Mouse (Mus musculus): ENCODE data around the gene Ubap2. TPM values are rescaled to one million over a fixed set of nuclear protein-coding genes. Genes with fewer than 3 reads are reported as not detected.

Gene Ubap2
- polyA plus RNA-seq, 1 experiment from 2014 or later, result 54.3 TPM

DNA sequence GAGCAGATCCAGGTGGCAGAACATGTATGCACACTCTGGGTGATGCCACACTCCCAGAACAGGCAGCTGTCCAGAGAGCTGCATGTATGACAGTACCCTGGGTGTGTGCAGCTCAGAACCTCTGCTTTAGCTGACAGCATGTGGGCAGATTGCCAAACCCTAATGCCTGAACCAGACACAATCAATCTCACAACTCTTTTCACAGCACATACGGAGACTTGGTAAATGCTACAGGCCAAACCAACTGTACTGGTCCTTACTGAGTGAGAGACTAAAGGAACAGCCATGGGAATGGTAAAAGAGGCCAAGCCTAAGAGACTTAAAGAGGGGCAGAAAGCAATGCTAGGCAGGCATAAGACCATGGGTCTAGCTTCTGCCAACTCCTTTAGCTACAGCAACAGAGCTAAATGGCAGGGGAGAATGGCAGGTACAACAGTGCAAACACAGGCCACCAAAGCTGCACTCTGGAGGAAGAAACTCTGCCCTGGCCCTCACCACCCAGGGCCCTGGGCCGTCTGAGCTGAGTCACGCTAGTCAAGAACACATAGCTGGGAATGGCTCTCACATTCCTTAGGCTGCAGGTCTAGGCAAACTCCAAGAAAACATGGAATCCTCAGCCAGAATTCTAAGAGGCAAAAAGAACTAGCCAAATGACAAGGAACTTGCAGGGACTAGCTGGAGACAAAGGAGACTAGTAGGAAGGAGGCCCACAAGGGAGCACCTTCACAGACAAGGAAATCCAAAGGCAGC lies 77.9 kb downstream of the Ubap2 start:
- no peak overlapping the region for H3K9ac ChIP-seq
- H3K4me1 ChIP-seq, result no peaks in the 10 kb centered on the region
- H3K27ac ChIP-seq, result no peak overlapping the region
- no peaks in the 10 kb centered on the region for H3K27me3 ChIP-seq (replicated peaks)
- no peak for ATAC-seq (ENCODE audit: insufficient read depth, low FRiP score, low read depth)
- H3K9me3 ChIP-seq, result no peaks in the 10 kb centered on the region
- H3K4me2 ChIP-seq, result no peak overlapping the region
- H3K4me3 ChIP-seq (replicated peaks), result no peak overlapping the region
- WGBS, result 54% methylated on average over 3 of the region's 3 CpGs
- H3K36me3 ChIP-seq, result peaks cover 66% of the 10 kb centered on the region

DNA sequence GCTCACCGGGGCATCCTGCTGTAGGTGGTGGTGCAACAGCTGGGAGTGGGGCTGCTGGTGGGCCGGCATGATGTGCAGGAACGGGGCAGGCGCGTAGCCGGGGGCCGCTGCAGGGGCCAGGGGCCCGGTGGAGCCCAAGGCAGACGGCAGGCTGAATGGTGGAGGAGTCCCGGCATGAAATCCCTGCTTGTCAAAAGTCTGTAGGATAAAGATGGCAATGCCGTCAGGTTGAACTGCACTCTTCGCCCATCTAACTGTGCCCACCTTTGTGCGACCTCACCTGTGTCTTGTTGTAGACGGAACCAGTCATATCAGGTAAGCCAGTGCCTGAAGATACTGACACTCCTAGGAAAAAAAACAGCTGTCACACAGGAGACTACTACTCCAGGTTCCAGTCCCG lies 79.6 kb downstream of the Ubap2 start:
- H3K9me3 ChIP-seq, result no peaks in the 10 kb centered on the region
- no peaks in the 10 kb centered on the region for H3K27me3 ChIP-seq (replicated peaks)
- H3K27ac ChIP-seq, result no peak overlapping the region
- no peaks in the 10 kb centered on the region for H3K4me1 ChIP-seq
- H3K4me2 ChIP-seq, result no peak overlapping the region
- ATAC-seq (ENCODE audit: insufficient read depth, low FRiP score, low read depth), result no peak
- peaks cover 60% of the 10 kb centered on the region for H3K36me3 ChIP-seq
- no peak overlapping the region for H3K9ac ChIP-seq
- 83% methylated on average over 15 of the region's 15 CpGs for WGBS
- no peak overlapping the region for H3K4me3 ChIP-seq (replicated peaks)

DNA sequence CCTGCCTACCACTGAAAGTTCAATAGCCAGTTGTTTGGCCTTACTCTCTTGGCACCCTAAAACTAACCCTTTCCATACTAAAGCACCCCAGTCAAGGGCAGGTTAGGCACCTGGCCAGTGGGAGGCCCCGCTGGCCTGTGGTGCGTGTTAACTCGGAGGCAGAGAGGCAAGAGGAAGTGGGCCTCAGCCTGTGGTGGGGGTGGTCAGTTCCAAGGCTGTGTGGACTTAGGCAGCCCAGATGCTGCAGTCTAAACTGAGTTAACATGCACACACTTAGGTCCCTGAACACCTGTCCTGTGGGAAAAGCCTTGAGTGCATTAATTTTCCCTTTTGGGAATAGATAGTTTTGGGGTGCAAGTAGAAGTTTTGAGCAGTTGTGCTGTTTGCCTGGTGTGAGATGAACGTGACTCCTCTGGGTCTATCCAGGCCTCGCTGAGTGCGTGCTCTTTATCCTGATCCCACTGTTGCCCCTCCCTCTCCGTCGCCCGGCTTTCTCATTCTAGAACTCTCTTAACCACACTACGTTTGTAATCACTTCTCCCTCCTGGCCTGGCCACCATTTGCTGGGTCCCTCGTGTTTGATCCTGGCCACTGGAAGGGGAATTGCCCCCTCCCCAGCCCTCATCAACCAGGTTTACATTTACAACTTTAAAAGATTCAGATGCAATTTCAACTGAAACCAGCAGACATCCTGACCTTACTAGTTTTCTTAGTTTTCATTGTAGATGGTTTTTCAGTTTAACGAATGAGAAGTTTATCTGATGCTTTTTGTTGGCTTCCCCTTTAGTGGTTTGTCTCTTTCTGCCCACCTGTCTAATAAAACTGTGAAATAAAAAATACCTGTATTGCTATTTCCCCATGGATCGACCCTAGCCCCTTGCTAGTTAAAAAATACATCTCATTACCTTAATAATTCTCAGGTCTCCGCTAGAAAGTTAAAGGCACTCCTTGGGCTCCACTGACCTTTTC lies 82.1 kb downstream of the Ubap2 start:
- no peak overlapping the region for H3K4me3 ChIP-seq (replicated peaks)
- H3K9me3 ChIP-seq, result no peaks in the 10 kb centered on the region
- H3K4me2 ChIP-seq, result no peak overlapping the region
- H3K36me3 ChIP-seq, result peaks cover 53% of the 10 kb centered on the region
- H3K4me1 ChIP-seq, result no peaks in the 10 kb centered on the region
- H3K27ac ChIP-seq, result no peak overlapping the region
- H3K27me3 ChIP-seq (replicated peaks), result no peaks in the 10 kb centered on the region
- WGBS, result 59% methylated on average over 14 of the region's 14 CpGs
- H3K9ac ChIP-seq, result no peak overlapping the region
- no peak for ATAC-seq (ENCODE audit: insufficient read depth, low FRiP score, low read depth)

DNA sequence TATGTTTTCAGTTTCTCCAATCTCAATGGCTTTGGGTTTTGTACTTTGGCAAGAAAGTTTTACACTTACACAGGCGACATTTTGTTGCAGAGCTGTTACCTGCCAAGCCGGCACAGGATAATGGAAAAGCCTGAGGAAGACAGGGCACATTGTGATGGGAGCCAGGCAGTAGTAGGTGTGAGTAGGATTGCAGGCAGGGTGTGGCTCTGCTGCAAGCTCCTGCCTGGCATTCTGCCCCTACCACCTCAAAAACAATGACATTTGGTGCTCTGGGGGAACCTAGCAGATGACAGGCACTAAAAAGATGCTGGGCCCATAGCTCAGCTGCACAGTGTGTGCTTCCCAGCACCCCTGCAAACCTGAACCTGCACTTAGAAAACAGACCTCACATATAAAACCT lies 85.1 kb downstream of the Ubap2 start:
- Histone ChIP-seq H3K4me2 (no peak overlapping the region), H3K36me3 (peaks cover 40% of the 10 kb centered on the region), H3K9ac (no peak overlapping the region), H3K4me3 (replicated peaks) (no peak overlapping the region), H3K27ac (no peak overlapping the region), H3K27me3 (replicated peaks) (no peaks in the 10 kb centered on the region), H3K4me1 (no peaks in the 10 kb centered on the region), H3K9me3 (no peaks in the 10 kb centered on the region)
- 85% methylated on average over 2 of the region's 2 CpGs for WGBS
- ATAC-seq (ENCODE audit: insufficient read depth, low FRiP score, low read depth), result no peak

DNA sequence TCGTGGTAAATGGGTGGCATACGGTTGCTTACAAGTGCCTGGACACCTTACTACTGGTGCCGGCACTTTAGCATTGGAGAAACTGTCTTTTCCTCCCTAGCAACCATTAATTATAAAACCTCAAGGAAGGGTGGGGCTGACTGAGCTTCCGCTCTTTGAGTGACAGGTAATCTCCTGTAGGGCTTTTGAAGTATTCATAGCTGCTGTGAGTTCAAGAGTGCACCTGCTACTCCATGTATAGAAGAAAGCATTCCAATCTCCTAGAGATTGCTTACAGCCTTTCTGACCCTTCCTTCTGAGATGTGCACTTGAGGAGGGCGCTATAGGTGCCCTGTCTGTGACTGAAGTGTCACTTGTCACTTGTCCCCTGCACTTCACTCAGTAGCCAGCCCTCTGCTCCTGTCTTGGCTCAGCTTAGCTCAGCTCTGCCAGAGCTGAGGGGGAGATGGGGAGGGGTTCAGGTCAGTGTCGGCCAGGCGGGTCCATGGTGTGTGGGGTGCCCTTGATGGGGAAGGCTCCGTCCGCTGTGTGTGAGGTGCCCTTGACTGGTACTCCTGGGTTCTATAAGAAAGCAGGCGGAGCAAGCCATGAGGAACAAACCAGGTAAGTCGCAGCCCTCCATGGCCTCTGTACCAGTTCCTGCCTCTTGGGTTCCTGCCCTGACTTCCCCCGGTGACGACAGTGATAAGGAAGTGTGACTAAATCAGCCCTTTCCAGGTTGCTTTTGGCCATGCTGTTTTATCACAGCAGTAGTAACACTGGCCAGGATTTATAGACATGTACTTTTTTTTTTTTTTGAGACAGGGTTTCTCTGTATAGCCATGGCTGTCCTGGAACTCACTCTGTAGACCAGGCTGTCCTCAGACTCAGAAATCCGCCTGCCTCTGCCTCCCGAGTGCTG lies 94.9 kb downstream of the Ubap2 start:
- no peak overlapping the region for H3K9ac ChIP-seq
- H3K4me3 ChIP-seq (replicated peaks), result no peak overlapping the region
- H3K36me3 ChIP-seq, result peaks cover 23% of the 10 kb centered on the region
- H3K27ac ChIP-seq, result no peak overlapping the region
- ATAC-seq (ENCODE audit: insufficient read depth, low FRiP score, low read depth), result no peak
- H3K4me2 ChIP-seq, result no peak overlapping the region
- no peaks in the 10 kb centered on the region for H3K9me3 ChIP-seq
- H3K27me3 ChIP-seq (replicated peaks), result no peaks in the 10 kb centered on the region
- no peaks in the 10 kb centered on the region for H3K4me1 ChIP-seq
- WGBS, result 81% methylated on average over 15 of the region's 15 CpGs

DNA sequence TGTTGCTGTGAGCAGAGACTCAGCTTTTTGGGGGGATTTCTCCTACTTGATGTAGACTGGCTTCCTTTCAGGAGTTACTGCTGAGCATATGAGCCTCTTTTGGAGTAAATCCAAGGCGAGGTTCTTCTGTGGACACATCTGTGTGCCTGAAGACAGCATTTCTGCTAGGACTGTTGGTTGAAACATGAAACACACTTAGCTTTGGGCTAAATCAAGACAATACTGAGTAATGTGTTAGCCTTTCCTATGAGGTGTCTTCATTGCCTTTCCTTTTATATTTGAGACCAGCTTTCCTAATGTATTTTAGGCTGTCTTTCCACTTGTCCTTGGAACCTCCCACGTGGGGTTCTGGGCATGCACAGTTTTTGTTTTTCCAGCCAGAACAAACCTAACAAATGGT lies 100.3 kb downstream of the Ubap2 start:
- ATAC-seq (ENCODE audit: insufficient read depth, low FRiP score, low read depth), result no peak
- Histone ChIP-seq H3K9ac (no peak overlapping the region), H3K4me1 (no peaks in the 10 kb centered on the region), H3K4me3 (replicated peaks) (no peak overlapping the region), H3K9me3 (no peaks in the 10 kb centered on the region), H3K36me3 (peaks cover 18% of the 10 kb centered on the region), H3K4me2 (no peak overlapping the region), H3K27ac (no peak overlapping the region), H3K27me3 (replicated peaks) (no peaks in the 10 kb centered on the region)
- 76% methylated on average over 2 of the region's 2 CpGs for WGBS

DNA sequence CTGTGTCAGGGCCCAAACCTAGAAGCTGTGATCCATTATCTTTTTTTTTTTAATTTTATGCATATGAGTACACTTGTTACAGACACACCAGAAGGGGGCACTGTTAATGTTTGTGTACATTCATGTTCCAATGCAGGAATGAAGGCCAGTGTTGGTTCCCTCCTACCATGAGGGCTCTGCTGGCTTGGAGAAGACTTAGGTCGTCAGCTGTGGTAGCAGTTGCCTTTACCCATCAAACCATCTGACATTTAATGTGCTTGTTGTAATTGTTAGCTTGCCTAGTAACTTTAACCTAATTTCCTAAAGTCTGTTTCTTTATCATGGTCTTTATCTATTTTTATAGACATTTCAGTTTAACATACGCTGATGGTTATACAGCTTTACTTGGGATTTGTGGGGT lies 104.0 kb downstream of the Ubap2 start:
- peaks cover 5% of the 10 kb centered on the region; the same call in 1 of the 2 replicates for H3K4me1 ChIP-seq
- H3K4me2 ChIP-seq, result no peak overlapping the region
- no peak for ATAC-seq (ENCODE audit: insufficient read depth, low FRiP score, low read depth)
- H3K27ac ChIP-seq, result no peak overlapping the region
- no peak overlapping the region for H3K4me3 ChIP-seq (replicated peaks)
- H3K9ac ChIP-seq, result no peak overlapping the region
- H3K27me3 ChIP-seq (replicated peaks), result no peaks in the 10 kb centered on the region
- H3K36me3 ChIP-seq, result peaks cover 7% of the 10 kb centered on the region; the same call in 1 of the 2 replicates
- H3K9me3 ChIP-seq, result no peaks in the 10 kb centered on the region
- 77% methylated on average over 2 of the region's 2 CpGs for WGBS

DNA sequence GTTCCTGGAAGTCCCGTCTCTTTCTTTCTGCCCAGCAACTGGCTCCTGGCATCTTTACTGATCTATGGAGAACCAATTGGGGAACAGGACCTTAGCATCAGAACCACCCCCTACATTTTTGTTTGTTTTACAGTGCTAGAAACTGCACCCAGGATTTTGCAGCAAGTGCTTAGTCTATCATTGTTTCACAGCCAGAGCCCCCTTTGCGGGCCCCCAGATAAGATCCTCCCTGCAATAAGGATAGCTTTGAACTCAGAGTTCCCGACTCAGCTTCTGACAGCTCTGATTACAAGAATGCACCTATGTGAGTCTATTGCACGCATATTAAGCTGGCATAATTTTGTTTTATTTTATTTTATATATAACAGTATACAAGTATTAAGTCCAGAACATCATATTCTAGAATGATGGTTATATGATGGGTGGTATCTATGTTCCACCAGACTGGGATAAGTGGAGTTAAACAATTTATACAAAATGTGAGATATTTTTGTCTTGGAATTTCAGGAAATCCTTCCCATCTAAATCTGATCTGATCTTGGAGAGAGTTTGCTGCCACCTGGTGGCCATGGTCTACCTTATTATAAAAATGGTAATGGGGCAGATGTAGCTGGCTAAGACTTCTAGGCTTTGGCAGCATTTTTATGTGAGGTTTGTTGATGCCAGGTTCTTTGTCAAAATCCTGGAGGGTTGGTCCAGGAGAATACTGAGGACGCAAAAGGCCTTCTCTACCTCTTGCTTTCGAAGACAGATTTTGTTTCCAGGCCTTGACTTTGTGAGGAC lies 109.1 kb downstream of the Ubap2 start:
- ATAC-seq (ENCODE audit: insufficient read depth, low FRiP score, low read depth), result no peak
- Histone ChIP-seq H3K36me3 (0 out of 2 replicates have a peak, but pooled peaks cover 3% of the 10 kb centered on the region), H3K27ac (no peak overlapping the region; the same call in 1 of the 2 replicates), H3K27me3 (replicated peaks) (no peaks in the 10 kb centered on the region), H3K4me3 (replicated peaks) (no peak overlapping the region), H3K9ac (no peak overlapping the region), H3K4me1 (peaks cover 11% of the 10 kb centered on the region), H3K9me3 (no peaks in the 10 kb centered on the region), H3K4me2 (no peak overlapping the region)
- 57% methylated on average over 6 of the region's 6 CpGs for WGBS

DNA sequence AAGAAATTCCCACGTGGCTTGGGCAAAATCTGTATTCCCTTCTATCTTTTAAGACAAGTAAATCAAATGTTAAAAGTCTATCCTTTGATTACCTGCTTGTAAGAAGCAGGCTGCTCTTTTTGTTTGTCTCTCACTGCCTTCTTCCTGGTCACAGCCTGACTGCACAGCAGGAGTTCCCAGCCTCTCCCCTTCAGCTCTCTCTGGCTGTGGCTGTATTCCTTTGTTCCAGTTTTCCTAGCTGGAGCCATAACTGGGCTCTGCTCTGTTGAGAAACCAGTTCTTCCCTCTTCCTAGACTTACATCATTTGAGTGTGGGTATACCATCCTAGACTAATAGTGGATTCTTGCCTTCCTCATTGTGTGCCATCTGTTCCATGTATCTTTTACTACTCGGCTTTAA lies 110.0 kb downstream of the Ubap2 start:
- H3K4me1 ChIP-seq, result peaks cover 11% of the 10 kb centered on the region
- no peak overlapping the region for H3K27ac ChIP-seq
- WGBS, result 27% methylated on average over 2 of the region's 2 CpGs
- H3K4me2 ChIP-seq, result no peak overlapping the region
- H3K27me3 ChIP-seq (replicated peaks), result no peaks in the 10 kb centered on the region
- H3K4me3 ChIP-seq (replicated peaks), result no peak overlapping the region
- 0 out of 2 replicates have a peak, but pooled peaks cover 3% of the 10 kb centered on the region for H3K36me3 ChIP-seq
- H3K9ac ChIP-seq, result no peak overlapping the region
- H3K9me3 ChIP-seq, result no peaks in the 10 kb centered on the region
- ATAC-seq (ENCODE audit: insufficient read depth, low FRiP score, low read depth), result no peak

DNA sequence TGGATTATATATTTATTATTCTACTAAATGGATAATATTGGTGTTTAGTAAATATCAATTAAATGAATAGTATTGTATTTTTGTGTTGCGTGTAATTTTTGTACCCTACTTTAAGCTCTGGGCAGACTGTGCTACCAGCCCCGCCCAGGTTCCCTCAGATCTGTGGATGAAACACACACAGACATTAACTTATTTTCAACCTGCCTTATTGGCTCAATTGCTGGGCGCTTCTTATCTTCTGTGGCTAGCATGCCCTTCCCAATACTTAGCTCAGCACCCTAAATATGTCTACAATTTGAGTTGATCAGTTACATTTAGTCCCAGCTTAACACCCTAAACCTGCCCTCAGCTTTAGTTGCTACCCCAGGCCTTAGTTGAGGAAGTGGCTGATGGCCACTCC lies 113.7 kb downstream of the Ubap2 start:
- Histone ChIP-seq H3K9ac (no peak overlapping the region), H3K27ac (no peak overlapping the region), H3K4me1 (peaks cover 7% of the 10 kb centered on the region), H3K27me3 (replicated peaks) (no peaks in the 10 kb centered on the region), H3K4me2 (no peak overlapping the region), H3K36me3 (no peaks in the 10 kb centered on the region), H3K9me3 (no peaks in the 10 kb centered on the region), H3K4me3 (replicated peaks) (no peak overlapping the region)
- WGBS, result 93% methylated on average over 3 of the region's 3 CpGs
- ATAC-seq (ENCODE audit: insufficient read depth, low FRiP score, low read depth), result no peak

DNA sequence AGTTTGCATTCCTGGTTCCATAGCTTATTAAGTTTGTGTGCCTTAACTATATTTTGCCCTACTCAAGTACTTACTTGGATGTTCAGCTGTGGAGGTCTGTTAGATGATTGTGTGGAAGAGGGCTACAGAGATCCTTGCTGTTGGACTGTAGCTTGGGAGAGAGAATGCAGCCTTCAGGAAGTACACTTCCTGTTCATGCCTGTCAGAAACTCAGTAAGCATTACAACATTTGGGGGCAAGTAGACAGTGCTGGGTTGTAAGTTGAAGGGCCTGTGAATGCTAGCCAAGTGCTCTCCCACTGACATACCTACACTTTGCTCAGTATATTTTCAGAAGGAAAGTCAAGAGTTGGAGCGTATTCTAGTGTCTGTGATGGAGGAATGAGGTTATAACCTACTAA lies 116.7 kb downstream of the Ubap2 start:
- H3K4me2 ChIP-seq, result no peak overlapping the region
- H3K36me3 ChIP-seq, result no peaks in the 10 kb centered on the region
- 94% methylated on average over 1 of the region's 1 CpGs for WGBS
- no peak overlapping the region for H3K4me3 ChIP-seq (replicated peaks)
- H3K27ac ChIP-seq, result no peak overlapping the region
- H3K9ac ChIP-seq, result no peak overlapping the region
- ATAC-seq (ENCODE audit: insufficient read depth, low FRiP score, low read depth), result no peak
- H3K9me3 ChIP-seq, result no peaks in the 10 kb centered on the region
- H3K27me3 ChIP-seq (replicated peaks), result no peaks in the 10 kb centered on the region
- H3K4me1 ChIP-seq, result no peaks in the 10 kb centered on the region

Measured in stomach, embryonic 15.5 days (tissue).